Mouse (Mus musculus): ENCODE measurements around the gene Pdf.

The Pdf gene

DNA sequence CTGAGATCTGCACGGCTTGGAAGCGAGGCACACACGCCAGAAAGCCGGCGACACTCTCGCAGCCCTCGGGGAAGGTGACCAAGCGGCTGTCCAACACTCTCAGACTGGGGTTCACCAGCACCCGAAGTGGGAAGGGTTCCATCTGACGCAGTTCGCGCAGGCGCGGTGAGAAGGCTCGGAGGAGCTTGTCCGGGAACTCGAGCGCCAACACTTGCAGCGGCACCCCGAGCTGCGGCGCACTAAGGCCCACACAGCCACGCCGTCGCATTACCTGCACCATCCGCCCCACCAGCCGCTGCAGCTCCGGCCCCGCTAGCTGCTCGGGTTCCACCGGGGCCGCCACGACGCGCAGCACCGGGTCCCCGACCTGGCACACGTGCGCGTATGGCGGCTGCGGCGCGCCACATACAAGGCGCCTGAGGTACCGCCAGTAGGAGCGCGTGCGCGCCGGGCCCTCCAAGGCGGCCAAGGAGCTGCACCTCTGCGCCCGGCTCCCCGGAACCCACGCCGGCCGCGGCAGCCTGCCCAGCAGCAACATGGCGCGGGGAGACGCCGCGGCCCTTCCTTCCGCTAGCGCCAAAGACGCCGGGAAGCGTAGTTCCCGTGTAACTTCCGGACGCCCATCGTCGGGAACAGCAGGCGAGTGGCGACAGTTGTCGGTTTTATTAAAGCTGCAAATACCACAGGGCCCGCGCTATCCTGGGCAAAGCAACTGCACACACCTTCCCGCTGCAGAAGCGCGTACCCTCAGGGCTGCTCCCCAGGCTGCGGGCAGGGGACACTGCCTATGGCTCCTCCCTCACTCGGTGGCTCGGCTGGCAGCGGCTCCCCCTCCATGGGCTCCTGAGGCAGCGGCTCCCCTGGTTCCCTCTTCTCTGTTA, at the start of gene Pdf:
Pdf (minus strand) TSS at position 554 of the 881 bp plus-strand sequence.
- peak; percentile 31 for DNase-seq (ENCODE audit: extremely low read depth, insufficient read length, low spot score)

DNA sequence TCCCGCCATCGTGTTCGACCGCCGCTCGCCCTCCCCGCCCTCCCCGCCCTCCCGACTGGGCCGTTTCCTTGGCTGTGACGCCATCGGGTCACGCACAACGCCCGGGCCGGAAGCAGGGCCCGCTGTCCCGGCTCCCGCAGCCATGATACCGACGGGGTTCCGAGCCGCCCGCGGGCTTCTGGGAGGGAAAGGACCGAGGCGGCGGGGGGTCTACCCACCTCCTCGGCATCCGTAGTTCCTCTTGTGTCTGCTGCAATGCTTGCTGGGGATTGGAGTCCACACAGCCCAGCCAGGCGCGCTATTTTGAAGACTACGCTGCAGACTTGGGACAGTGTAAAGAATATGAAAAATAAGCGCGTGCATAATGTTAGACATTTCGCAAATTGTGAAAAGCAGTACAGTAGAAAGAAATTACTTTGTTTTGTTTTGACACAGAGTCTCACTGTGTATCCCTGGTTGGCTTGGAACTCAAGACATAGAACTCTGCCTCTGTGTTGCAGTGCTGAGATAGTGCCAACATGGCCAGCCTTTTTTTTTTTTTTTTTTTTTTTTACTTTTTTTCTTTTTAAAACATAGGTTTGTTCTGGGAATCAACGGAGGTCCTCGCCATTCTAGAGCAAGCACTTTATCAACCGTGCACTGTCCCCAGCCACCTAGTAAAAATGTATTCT, 48.1 kb upstream of the Pdf start, which contains the start of gene Terf2:
Terf2 (minus strand) TSS at position 182 of the 671 bp plus-strand sequence.
- peak; percentile 90 for DNase-seq (ENCODE audit: extremely low read depth, insufficient read length, low spot score)

DNA sequence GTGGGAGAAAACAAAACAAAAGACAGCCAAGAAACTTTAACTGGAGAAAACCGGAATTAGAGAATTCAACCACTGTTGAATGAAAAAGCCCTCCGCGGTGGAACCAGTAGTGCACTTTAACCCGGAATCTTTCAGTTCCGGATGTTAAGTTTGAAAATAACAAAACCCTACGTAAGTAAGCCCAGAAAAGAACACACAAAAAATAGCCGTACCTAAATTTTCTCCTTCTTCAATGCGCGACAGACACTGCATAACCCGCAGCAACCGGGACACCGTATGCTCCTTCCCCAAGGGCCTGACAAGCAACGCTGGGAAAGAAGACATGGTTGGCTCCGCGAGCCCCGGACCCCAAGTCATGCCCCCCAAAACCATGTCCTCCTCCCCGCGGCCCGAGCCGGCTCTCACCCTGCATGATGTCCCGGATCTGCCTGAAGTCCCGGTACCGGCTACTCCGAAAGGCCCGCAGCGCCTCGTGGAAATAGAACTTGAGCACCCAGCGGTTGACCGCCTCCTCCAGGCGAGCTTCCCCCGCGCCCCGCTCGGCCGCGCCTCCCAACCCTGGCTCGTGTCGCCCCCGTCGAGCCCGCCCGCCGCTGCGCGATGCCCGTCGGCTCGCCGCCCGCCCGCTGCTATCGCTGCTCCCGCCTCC, 47.4 kb upstream of the Pdf start:
- no peak for DNase-seq (ENCODE audit: extremely low read depth, insufficient read length, low spot score)

GRCm38 (mm10) chr8:107090531-107090930, 42.1 kb upstream of the Pdf start:
- no peak for DNase-seq (ENCODE audit: extremely low read depth, insufficient read length, low spot score)

- no peak for DNase-seq (ENCODE audit: extremely low read depth, insufficient read length, low spot score)
These were observed 40.2 kb upstream of the Pdf start for GRCm38 (mm10) chr8:107088526-107089063.

- DNase-seq (ENCODE audit: extremely low read depth, insufficient read length, low spot score): no peak
These were observed 37.6 kb upstream of the Pdf start for GRCm38 (mm10) chr8:107086018-107086417.

GRCm38 (mm10) chr8:107085358-107085757, 36.9 kb upstream of the Pdf start:
- DNase-seq (ENCODE audit: extremely low read depth, insufficient read length, low spot score): no peak

- DNase-seq (ENCODE audit: extremely low read depth, insufficient read length, low spot score): no peak
These were observed 27.9 kb upstream of the Pdf start for GRCm38 (mm10) chr8:107076239-107076888.

GRCm38 (mm10) chr8:107074128-107074527, 25.7 kb upstream of the Pdf start:
- DNase-seq (ENCODE audit: extremely low read depth, insufficient read length, low spot score): no peak

GRCm38 (mm10) chr8:107073706-107074105, 25.3 kb upstream of the Pdf start:
- DNase-seq (ENCODE audit: extremely low read depth, insufficient read length, low spot score): no peak

DNA sequence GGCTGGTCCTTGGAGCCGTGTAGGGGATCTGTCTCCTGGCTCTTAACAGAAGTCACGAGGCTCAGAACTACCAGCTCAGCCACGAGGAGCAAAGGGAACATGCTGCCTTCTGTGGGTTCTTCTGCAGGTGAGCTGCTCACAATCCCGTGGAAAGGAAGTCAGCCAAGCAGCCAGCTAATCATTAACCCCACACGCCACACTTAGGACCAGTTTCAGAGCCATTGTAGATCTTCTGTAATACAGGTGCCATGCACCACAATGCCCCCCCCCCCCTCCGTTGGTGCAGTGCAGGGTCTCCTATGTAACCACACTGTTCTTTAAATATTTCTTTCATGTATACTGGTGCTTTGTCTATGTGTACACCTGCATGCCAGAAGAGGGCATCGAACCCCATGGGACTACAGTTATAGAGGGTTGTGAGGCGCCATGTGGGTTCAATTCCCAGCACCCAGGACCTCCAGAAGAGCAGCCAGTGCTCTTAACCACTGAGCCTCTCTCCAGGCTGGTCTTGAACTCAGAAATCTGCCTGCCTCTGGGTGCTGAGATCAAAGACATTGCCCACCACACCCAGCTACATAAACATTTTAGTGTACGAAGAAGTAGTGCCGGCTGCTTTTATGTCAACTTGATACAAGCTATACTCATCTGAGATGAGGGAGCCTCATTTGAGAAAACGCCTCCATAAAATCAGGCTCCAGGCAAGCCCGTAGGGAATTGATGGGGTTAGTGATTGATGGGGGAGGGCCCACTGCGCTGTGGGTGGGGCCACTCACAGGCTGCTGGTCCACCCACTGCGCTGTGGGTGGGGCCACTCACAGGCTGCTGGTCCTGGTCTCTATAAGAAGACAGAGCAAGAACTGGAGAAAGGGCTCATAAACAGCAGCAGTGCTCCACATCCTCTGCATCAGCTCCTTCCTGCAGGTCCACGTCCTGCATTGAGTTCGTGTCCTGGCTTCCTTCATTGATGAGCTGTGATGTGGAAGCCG, 17.4 kb upstream of the Pdf start, which contains the start of gene Tmed6:
Tmed6 (minus strand) TSS at position 134 of the 986 bp plus-strand sequence.
- DNase-seq (ENCODE audit: extremely low read depth, insufficient read length, low spot score): no peak

DNA sequence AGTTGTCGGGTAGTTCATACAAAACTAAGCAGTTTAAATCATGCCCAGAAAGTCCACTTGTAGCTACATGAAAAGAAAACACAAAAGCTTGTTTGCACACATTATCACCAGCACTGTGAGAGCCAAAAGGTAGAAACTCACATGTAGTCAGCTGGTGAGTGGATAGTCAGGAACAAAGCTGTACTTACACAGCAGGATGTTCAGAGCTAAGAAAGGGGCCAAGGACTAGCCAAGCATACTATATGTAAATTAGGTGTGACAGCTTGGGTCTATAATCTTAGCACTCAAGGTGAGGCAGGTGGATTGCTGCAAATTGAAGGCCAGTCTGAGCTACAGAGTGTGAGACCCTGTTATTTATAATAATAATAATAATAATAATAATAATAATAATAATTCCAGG, 14.2 kb upstream of the Pdf start:
- DNase-seq (ENCODE audit: extremely low read depth, insufficient read length, low spot score): no peak

GRCm38 (mm10) chr8:107056973-107057369, 8.6 kb upstream of the Pdf start:
- no peak for DNase-seq (ENCODE audit: extremely low read depth, insufficient read length, low spot score)

GRCm38 (mm10) chr8:107056076-107056972, 7.9 kb upstream of the Pdf start, which contains the start of the genes Cog8 and Nip7:
Gene Cog8, minus strand, starts transcription at chr8:107056689.
Gene Nip7, plus strand, starts transcription at chr8:107056877.
- DNase-seq (ENCODE audit: extremely low read depth, insufficient read length, low spot score): peak; percentile 96

GRCm38 (mm10) chr8:107052046-107052445, 3.6 kb upstream of the Pdf start:
- no peak for DNase-seq (ENCODE audit: extremely low read depth, insufficient read length, low spot score)

DNA sequence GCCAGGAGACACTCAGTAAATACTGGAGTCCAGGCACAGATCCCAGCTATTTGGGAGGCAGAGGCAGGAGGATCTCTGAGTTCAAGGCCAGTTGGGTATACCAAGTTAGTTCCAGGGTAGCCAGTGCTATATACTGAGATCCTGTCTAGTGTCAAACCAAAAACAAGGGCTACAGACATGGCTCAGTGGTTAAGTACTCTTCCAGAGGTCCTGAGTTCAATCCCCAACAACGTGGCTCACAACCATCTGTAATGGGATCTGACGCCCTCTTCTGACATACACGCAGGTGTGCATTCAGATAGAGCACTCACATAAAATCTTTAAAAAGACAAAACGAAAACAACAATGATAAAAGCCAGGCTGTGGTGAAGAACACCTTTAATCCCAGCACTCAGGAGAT, 1.1 kb upstream of the Pdf start:
- DNase-seq (ENCODE audit: extremely low read depth, insufficient read length, low spot score): no peak

- no peak for DNase-seq (ENCODE audit: extremely low read depth, insufficient read length, low spot score)
These were observed 1.4 kb downstream of the Pdf start for GRCm38 (mm10) chr8:107046976-107047375.

- no peak for DNase-seq (ENCODE audit: extremely low read depth, insufficient read length, low spot score)
These were observed 2.9 kb downstream of the Pdf start for GRCm38 (mm10) chr8:107045478-107045877.
